Mouse (Mus musculus) spleen, adult 2 months (tissue): ENCODE measurements around the gene Tnik.

Experiments used
- CTCF ChIP-seq: fragments of 200-500 bp; IDR thresholded peaks from 2 replicates; pipeline ENCODE4 v1.5.1; 2011; ENCODE audit warnings: mild to moderate bottlenecking, inconsistent platforms; ENCODE audit not compliant: insufficient read depth, insufficient read length, insufficient replicate concordance; ENCODE audit errors: extremely low read depth
- POLR2A ChIP-seq: fragments of 200-500 bp; IDR thresholded peaks from 2 replicates; pipeline ENCODE4 v1.6.1; 2011; ENCODE audit warnings: low read depth, low read length, inconsistent platforms

- TF ChIP-seq CTCF (no peak), POLR2A (no peak)
Measured at GRCm38 (mm10) chr3:28242561-28242960, 20.5 kb upstream of the Tnik start.
